Mouse (Mus musculus) heart, postnatal 0 days (tissue): ENCODE results near the gene Rnf216.

Experiments used
- CTCF ChIP-seq: IDR thresholded peaks from 2 replicates; pipeline ENCODE4 v1.5.1; 2016; ENCODE audit warnings: antibody characterized with exemption, control low read depth, low read depth
- EP300 ChIP-seq: IDR thresholded peaks from 2 replicates; pipeline ENCODE4 v1.6.1; 2016; ENCODE audit warnings: antibody characterized with exemption, low read depth

GRCm38 (mm10) chr5:143084898-143085297 lies 27.9 kb downstream of the Rnf216 start:
- TF ChIP-seq CTCF = peak; percentile 58
- TF ChIP-seq EP300 = no peak
